Mouse (Mus musculus): Measurements from ENCODE around the gene Ppp1r18. TPM values are rescaled to one million over a fixed set of nuclear protein-coding genes. Genes with fewer than 3 reads are reported as not detected.
"Not testable (repeated sequence)": the region's sequence is repeated elsewhere in the genome, so short reads cannot be mapped to it uniquely, and the experiment has no call there.

Gene Ppp1r18
- polyA plus RNA-seq, 1 experiment from 2014 or later = 27.6 TPM

- Histone ChIP-seq H3K36me3 (peaks cover 28% of the 10 kb centered on the region), H3K27ac (peak overlapping the region; percentile 97), H3K4me2 (replicated peaks) (peak overlapping the region; percentile 80), H3K4me3 (peak overlapping the region; percentile 76), H3K4me1 (peaks cover 47% of the 10 kb centered on the region), H3K9ac (peak overlapping the region; percentile 58)
- not testable (repeated sequence) for ATAC-seq (ENCODE audit: low FRiP score, low read depth); H3K27me3 ChIP-seq; H3K9me3 ChIP-seq
- WGBS = 47% methylated on average over 3 of the region's 3 CpGs
Measured at GRCm38 (mm10) chr17:35839002-35839401, 26.4 kb upstream of the Ppp1r18 start.

GRCm38 (mm10) chr17:35840561-35840960 is 24.8 kb upstream of the Ppp1r18 start:
- H3K9ac ChIP-seq = no peak overlapping the region
- no peak for ATAC-seq (ENCODE audit: low FRiP score, low read depth)
- peak overlapping the region; percentile 58 for H3K4me3 ChIP-seq
- no peaks in the 10 kb centered on the region for H3K9me3 ChIP-seq
- peak overlapping the region; percentile 53 for H3K4me2 ChIP-seq (replicated peaks)
- peaks cover 25% of the 10 kb centered on the region for H3K36me3 ChIP-seq
- no peak overlapping the region for H3K27ac ChIP-seq
- H3K27me3 ChIP-seq = no peaks in the 10 kb centered on the region
- WGBS = 54% methylated on average over 14 of the region's 14 CpGs
- peaks cover 31% of the 10 kb centered on the region for H3K4me1 ChIP-seq

DNA sequence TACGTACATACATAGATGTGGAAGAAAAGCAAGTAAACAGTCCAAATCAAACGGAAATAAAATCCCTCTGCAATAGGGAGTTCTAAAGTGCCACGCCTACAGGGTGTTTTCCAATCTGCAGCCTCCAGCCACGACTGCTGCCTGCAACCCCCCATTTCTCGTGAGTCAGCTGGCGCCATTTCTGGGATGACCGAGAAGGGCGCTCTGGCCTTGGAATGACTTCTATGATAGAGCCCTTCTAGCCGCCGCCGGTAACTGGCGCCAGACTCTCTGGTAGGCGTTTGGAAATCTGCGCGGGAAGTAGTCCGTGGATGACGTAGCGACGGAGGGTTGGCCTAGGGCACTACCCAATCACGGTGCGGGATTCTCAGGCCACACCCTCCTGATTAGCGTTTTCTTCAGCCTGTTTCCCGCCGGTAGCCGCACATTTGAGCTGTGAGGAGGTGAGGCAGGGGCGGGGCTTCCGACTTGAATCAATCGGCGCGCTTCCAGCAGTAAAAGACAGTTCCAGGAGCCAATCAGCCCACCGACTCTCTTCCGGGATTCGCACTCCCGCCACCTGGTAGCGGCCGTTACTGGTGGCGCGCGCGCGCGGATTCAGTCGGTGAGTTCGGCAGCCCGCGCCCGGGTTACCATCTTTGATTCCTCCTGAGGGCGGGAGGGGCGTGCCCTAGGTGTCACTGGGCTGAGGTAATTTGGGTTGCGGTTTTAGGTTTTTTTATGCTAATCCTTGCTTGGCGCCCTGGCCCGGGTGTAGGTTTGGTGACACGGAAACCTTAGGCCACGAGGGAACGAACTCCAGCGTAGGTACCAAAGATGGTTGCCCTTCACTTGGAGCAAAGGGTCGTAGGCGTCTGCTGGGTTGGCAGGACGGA is 24.1 kb upstream of the Ppp1r18 start, which contains the start of gene Mdc1:
Gene Mdc1 (plus strand): TSS at position 440 of the 875 bp plus-strand sequence.
- peak within 1 kb of the TSS; percentile 58 for H3K4me3 ChIP-seq
- H3K4me1 ChIP-seq = peaks cover 24% of the 10 kb centered on the region
- peak; percentile 92 for ATAC-seq (ENCODE audit: low FRiP score, low read depth)
- H3K27me3 ChIP-seq = no peaks in the 10 kb centered on the region
- H3K9ac ChIP-seq = peak within 1 kb of the TSS; percentile 72
- no peaks in the 10 kb centered on the region for H3K9me3 ChIP-seq
- H3K27ac ChIP-seq = peak within 1 kb of the TSS; percentile 83
- H3K4me2 ChIP-seq (replicated peaks) = peak within 1 kb of the TSS; percentile 74
- under 1% methylated on average over 59 of the region's 59 CpGs for WGBS
- peaks cover 25% of the 10 kb centered on the region for H3K36me3 ChIP-seq

DNA sequence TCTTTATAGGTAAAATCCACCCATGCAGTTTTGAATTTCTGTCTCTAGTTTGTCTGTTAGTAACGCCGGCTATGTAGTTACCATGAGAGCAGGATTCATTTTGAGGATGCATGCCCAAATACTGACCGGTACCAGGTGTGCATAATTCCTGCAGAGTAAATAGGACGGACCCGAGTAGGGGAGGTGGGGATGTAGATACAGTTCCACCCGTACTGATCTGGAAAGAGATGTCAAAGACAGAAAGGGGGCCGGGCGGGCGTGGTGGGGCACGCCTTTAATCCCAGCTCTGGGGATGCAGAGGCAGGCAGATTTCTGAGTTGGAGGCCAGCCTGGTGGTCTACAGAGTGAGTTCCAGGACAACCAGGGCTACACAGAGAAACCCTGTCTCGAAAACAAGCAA is 23.4 kb upstream of the Ppp1r18 start:
- ATAC-seq (ENCODE audit: low FRiP score, low read depth) = no peak
- no peaks in the 10 kb centered on the region for H3K27me3 ChIP-seq
- peaks cover 23% of the 10 kb centered on the region for H3K4me1 ChIP-seq
- H3K9me3 ChIP-seq = no peaks in the 10 kb centered on the region
- peak overlapping the region; percentile 83 for H3K27ac ChIP-seq
- peak overlapping the region; percentile 74 for H3K4me2 ChIP-seq (replicated peaks)
- peak overlapping the region; percentile 58 for H3K4me3 ChIP-seq
- H3K36me3 ChIP-seq = peaks cover 27% of the 10 kb centered on the region
- 18% methylated on average over 11 of the region's 11 CpGs for WGBS
- H3K9ac ChIP-seq = peak overlapping the region; percentile 72

DNA sequence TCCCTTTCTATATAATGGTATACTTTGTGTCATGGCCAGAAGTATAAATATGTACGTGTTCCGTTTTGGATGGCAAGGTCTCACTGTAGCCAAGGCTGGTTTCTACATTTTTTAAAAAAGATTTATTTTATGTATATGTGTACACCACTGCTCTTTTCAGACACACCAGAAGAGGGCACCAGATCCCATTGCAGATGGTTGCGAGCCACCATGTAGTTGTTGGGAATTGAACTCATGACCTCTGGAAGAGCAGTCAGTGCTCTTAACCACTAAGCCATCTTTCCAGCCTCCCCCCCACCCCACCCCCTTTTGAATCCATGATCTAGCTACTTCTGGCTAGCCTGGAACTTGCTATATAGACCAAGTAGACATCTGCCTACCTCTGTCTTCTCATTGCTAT is 21.9 kb upstream of the Ppp1r18 start:
- Histone ChIP-seq H3K9me3 (no peaks in the 10 kb centered on the region), H3K4me2 (replicated peaks) (no peak overlapping the region), H3K27me3 (no peaks in the 10 kb centered on the region), H3K27ac (no peak overlapping the region), H3K4me3 (no peak overlapping the region), H3K36me3 (peaks cover 42% of the 10 kb centered on the region), H3K9ac (no peak overlapping the region), H3K4me1 (peaks cover 23% of the 10 kb centered on the region)
- ATAC-seq (ENCODE audit: low FRiP score, low read depth) = no peak
- WGBS = 92% methylated on average over 3 of the region's 3 CpGs

DNA sequence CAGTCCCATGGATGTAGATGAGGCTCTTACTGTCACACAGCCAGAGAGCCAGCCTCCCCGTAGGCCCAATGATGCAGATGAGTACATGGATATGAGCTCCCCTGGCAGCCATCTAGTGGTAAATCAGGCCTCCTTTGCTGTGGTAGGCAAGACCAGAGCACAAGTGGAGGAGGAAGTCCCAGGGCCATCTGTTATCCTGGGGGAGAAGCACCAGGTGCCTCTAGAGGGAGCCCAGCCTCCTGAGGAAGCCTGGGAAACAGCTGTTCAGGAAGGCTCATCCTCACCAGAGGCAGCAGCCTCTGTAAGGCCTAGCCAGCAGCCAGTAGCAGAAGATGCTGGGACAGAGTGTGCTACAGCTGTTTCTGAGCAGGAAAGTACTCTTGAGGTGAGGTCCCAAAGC is 17.3 kb upstream of the Ppp1r18 start:
- Histone ChIP-seq H3K27ac (no peak overlapping the region), H3K27me3 (no peaks in the 10 kb centered on the region), H3K9me3 (no peaks in the 10 kb centered on the region), H3K36me3 (peaks cover 85% of the 10 kb centered on the region), H3K4me3 (no peak overlapping the region), H3K4me2 (replicated peaks) (no peak overlapping the region), H3K4me1 (no peaks in the 10 kb centered on the region), H3K9ac (peak overlapping the region; percentile 35; the same call in 1 of the 2 replicates)
- no peak; the same call in 1 of the 2 replicates for ATAC-seq (ENCODE audit: low FRiP score, low read depth)
- WGBS = 64% methylated on average over 1 of the region's 1 CpGs

- Histone ChIP-seq H3K36me3 (peaks cover 91% of the 10 kb centered on the region), H3K9me3 (no peaks in the 10 kb centered on the region), H3K27ac (no peak overlapping the region), H3K4me3 (no peak overlapping the region), H3K4me2 (replicated peaks) (no peak overlapping the region), H3K27me3 (no peaks in the 10 kb centered on the region), H3K4me1 (no peaks in the 10 kb centered on the region), H3K9ac (no peak overlapping the region)
- ATAC-seq (ENCODE audit: low FRiP score, low read depth) = no peak
- 92% methylated on average over 3 of the region's 3 CpGs for WGBS
Measured at GRCm38 (mm10) chr17:35850974-35851373, 14.4 kb upstream of the Ppp1r18 start.

DNA sequence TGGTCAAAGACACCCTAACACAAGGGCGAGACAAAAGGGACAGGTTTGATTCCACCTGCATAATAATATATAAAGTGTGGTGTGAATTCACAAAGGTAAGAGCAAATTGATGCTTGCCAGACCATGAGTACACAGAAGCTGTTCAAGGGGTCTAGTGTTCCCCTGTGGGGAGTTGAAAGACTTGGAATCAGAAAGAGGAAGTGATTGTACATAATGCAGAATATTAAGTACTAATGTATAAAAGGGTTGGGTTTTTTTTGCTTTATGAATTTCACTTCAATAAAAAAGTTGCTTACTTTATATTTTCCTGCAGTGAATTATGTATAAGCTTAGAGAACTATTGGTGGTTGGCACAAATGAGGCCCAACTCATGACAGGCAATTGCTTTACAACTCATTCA is 6.0 kb upstream of the Ppp1r18 start:
- H3K4me3 ChIP-seq = no peak overlapping the region
- ATAC-seq (ENCODE audit: low FRiP score, low read depth) = no peak
- no peak overlapping the region for H3K9ac ChIP-seq
- no peak overlapping the region for H3K4me2 ChIP-seq (replicated peaks)
- H3K27me3 ChIP-seq = no peaks in the 10 kb centered on the region
- H3K27ac ChIP-seq = no peak overlapping the region
- peaks cover 12% of the 10 kb centered on the region for H3K4me1 ChIP-seq
- no peaks in the 10 kb centered on the region for H3K9me3 ChIP-seq
- peaks cover 33% of the 10 kb centered on the region for H3K36me3 ChIP-seq
- 92% methylated on average over 1 of the region's 1 CpGs for WGBS

- 74% methylated on average over 2 of the region's 2 CpGs for WGBS
- Histone ChIP-seq H3K27me3 (no peaks in the 10 kb centered on the region), H3K4me1 (peaks cover 16% of the 10 kb centered on the region), H3K9ac (no peak overlapping the region), H3K36me3 (peaks cover 28% of the 10 kb centered on the region), H3K27ac (no peak overlapping the region), H3K9me3 (no peaks in the 10 kb centered on the region), H3K4me2 (replicated peaks) (no peak overlapping the region), H3K4me3 (no peak overlapping the region)
- ATAC-seq (ENCODE audit: low FRiP score, low read depth) = no peak
Measured at GRCm38 (mm10) chr17:35859835-35860234, 5.6 kb upstream of the Ppp1r18 start.

DNA sequence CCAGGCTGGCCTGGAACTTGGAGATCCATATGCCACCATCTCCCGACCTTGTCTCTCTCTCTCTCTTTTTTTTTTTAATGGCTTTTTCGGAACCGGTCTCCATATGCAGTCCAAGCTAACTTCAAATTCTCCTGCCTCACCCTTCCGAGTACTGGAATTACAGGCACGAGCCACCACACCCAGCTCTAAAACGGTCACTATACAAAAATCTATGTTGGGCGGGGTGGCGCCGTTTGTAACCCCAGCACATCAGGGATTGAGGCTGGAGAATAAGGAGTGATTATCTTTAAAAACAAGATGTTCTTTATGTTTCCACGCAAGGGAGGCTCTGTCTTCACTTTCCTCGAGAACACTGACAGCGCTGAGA is 4.6 kb upstream of the Ppp1r18 start:
- no peaks in the 10 kb centered on the region for H3K27me3 ChIP-seq
- H3K9me3 ChIP-seq = no peaks in the 10 kb centered on the region
- H3K36me3 ChIP-seq = peaks cover 23% of the 10 kb centered on the region
- H3K27ac ChIP-seq = peak overlapping the region; percentile 92
- peak overlapping the region; percentile 73 for H3K4me2 ChIP-seq (replicated peaks)
- H3K4me1 ChIP-seq = peaks cover 20% of the 10 kb centered on the region
- peak overlapping the region; percentile 75 for H3K4me3 ChIP-seq
- 3% methylated on average over 12 of the region's 12 CpGs for WGBS
- peak overlapping the region; percentile 81 for H3K9ac ChIP-seq
- peak; percentile 10; the same call in 1 of the 2 replicates for ATAC-seq (ENCODE audit: low FRiP score, low read depth)

DNA sequence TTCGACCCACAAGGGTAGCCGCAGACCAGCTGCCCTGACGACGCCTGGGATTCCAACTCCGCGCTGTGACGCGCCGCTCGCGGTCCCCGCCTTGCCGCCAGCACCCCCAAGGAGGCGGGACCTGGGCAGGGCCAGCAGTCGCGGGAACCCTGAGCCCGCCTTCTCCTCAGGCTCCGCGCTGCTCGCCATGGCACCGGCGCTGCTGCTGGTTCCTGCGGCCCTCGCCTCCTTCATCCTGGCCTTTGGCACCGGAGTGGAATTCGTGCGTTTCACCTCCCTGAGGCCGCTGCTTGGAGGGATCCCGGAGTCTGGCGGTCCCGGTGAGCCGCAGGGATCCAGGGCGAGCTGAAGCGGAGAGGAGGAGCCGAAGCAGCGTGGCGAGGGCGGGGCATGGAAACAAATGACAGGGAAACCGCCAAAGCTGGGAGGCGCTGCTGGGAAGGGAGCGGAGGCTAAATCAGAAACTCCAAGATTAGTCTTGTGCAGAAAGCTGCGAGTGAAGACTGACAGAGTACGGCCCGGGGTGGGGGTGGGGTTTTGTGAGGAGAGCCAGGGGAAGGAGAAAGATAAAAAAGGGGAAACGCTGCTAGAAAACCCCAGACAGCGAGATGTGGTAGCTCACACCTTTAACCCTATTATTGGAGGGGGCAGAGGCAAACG is 4.1 kb upstream of the Ppp1r18 start, which contains the start of gene Nrm:
Gene Nrm (plus strand): TSS at position 121 of the 660 bp plus-strand sequence.
- under 1% methylated on average over 47 of the region's 47 CpGs for WGBS
- Histone ChIP-seq H3K36me3 (peaks cover 23% of the 10 kb centered on the region), H3K9me3 (no peaks in the 10 kb centered on the region), H3K9ac (peak within 1 kb of the TSS; percentile 81), H3K4me1 (peaks cover 20% of the 10 kb centered on the region), H3K4me2 (replicated peaks) (peak within 1 kb of the TSS; percentile 73), H3K4me3 (peak within 1 kb of the TSS; percentile 75), H3K27ac (peak within 1 kb of the TSS; percentile 92), H3K27me3 (no peaks in the 10 kb centered on the region)
- ATAC-seq (ENCODE audit: low FRiP score, low read depth) = peak; percentile 92

- Histone ChIP-seq H3K27me3 (no peaks in the 10 kb centered on the region), H3K9me3 (no peaks in the 10 kb centered on the region), H3K4me1 (peaks cover 51% of the 10 kb centered on the region), H3K27ac (peak overlapping the region; percentile 95), H3K36me3 (peaks cover 5% of the 10 kb centered on the region; the same call in 1 of the 2 replicates), H3K4me2 (replicated peaks) (peak overlapping the region; percentile 99), H3K9ac (peak overlapping the region; percentile 86), H3K4me3 (peak overlapping the region; percentile 63)
- ATAC-seq (ENCODE audit: low FRiP score, low read depth) = no peak
- 24% methylated on average over 10 of the region's 10 CpGs for WGBS
Measured at GRCm38 (mm10) chr17:35864832-35865353, 500 bp upstream of the Ppp1r18 start.

All from limb, embryonic 13.5 days (tissue).